Mouse (Mus musculus): ENCODE data around the gene Pwwp2b. TPM values are rescaled to one million over a fixed set of nuclear protein-coding genes. Genes with fewer than 3 reads are reported as not detected.
A peak's percentile ranks its signal among the peaks of the same experiment; 100 is the strongest.

Pwwp2b gene
- polyA plus RNA-seq, 1 experiment from 2014 or later = 4.9 TPM

DNA sequence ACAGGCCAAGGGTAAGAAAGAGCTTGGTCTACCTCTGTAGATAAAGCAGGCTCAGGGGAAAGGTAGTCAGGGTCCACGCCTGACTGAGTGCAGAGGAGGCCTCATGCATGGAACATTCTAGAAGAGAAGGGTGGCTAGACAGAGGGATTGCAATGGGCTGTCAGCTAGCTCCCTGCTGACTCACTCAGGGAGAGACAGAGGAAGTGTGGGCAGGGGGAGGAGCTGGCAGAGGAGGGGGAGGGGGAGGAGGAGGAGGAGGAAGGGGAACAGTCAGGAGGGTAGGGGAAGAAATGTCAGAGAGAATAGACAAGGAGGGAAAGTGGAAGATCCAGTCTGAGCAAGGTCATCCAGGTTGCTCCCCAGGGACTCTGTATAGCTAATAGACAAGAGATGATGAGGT is 47.4 kb downstream of the Pwwp2b start:
- ATAC-seq (ENCODE audit: low FRiP score) = no peak
- no peaks in the 10 kb centered on the region for H3K36me3 ChIP-seq
- H3K9ac ChIP-seq = no peak overlapping the region
- H3K9me3 ChIP-seq = no peaks in the 10 kb centered on the region
- 0 out of 2 replicates have a peak, but pooled peaks cover 2% of the 10 kb centered on the region for H3K4me1 ChIP-seq (replicated peaks)
- H3K4me2 ChIP-seq = no peak overlapping the region
- peaks cover 8% of the 10 kb centered on the region for H3K27me3 ChIP-seq
- H3K4me3 ChIP-seq = no peak overlapping the region
- WGBS = 70% methylated on average over 1 of the region's 1 CpGs
- no peak overlapping the region for H3K27ac ChIP-seq

DNA sequence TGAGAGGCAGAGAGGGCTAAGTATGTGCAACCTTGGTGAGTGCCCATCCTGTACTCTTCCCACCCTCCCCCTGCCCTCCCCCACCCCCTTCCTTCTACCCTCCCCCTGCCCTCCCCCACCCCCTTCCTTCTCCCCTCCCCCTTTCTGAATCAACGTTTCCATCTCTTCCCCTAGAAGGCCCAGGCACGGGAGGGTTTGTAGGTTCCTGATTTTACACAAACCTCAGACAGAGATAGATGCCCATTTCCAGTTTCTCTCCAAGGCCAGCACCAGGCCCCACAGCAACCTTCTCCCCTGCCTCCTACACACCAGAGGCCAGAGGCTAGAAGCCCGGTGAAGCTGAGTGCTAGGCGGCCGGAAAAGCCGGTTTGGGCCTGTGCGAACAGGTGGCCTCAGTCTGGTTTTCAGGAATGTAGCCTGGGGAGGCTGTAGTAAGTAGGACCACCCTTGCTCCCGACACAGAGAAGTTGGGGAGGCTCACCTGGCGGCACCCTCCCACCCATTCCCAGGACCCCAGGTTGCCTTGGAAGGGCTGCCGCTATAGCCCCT is 48.3 kb downstream of the Pwwp2b start:
- 70% methylated on average over 10 of the region's 10 CpGs for WGBS
- H3K4me1 ChIP-seq (replicated peaks) = 0 out of 2 replicates have a peak, but pooled peaks cover 3% of the 10 kb centered on the region
- no peaks in the 10 kb centered on the region for H3K9me3 ChIP-seq
- no peak overlapping the region for H3K27ac ChIP-seq
- no peak overlapping the region for H3K9ac ChIP-seq
- peaks cover 16% of the 10 kb centered on the region for H3K27me3 ChIP-seq
- no peak for ATAC-seq (ENCODE audit: low FRiP score)
- no peaks in the 10 kb centered on the region for H3K36me3 ChIP-seq
- H3K4me2 ChIP-seq = no peak overlapping the region
- no peak overlapping the region for H3K4me3 ChIP-seq

DNA sequence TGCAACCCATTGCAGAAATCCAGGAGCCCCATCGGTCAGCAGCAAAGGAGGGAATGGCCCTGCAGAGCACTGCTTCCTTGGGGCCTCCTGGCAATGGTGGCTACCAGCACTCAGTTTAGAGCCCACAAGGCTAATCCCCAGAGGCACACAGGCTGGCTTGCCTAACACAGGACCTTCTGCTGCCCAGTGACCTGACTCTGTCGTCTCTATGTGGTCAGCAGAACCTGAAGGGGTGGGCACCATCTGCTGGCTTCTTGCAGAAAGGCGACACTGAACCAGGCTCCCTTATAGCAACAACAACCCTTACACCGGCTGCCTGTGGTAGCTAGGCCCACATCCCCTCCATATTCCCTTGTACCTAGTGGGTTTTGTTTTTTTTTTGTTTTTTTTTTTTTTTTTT is 50.2 kb downstream of the Pwwp2b start:
- H3K4me3 ChIP-seq = no peak overlapping the region
- ATAC-seq (ENCODE audit: low FRiP score) = no peak
- 38% methylated on average over 4 of the region's 4 CpGs for WGBS

DNA sequence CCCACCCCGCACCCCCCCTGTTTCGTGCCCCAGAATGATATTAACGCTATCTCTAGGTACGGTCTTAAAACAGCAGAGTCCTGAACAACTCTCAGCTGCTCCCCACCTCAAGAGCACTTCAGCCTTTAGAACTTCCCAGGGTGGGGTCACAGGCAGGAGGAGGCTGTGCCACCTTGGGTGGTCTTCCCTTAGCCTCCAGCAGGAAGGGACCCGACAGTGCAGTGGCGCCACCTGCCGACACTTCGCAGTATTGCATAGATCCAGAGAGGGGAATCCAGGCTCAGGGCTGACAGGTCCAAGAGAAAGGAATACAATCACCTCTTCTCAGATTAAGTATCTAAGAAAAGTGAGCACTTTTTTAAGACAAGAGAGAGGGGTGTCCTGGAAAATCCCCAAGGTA is 51.1 kb downstream of the Pwwp2b start:
- Histone ChIP-seq H3K4me3 (no peak overlapping the region), H3K4me1 (replicated peaks) (0 out of 2 replicates have a peak, but pooled peaks cover 3% of the 10 kb centered on the region), H3K27me3 (peaks cover 32% of the 10 kb centered on the region), H3K9ac (no peak overlapping the region), H3K9me3 (no peaks in the 10 kb centered on the region), H3K36me3 (no peaks in the 10 kb centered on the region), H3K27ac (no peak overlapping the region), H3K4me2 (no peak overlapping the region)
- ATAC-seq (ENCODE audit: low FRiP score) = no peak
- WGBS = 22% methylated on average over 8 of the region's 8 CpGs

More for the DNA sequence above, 50.2 kb downstream of the Pwwp2b start:
- H3K4me2 ChIP-seq = no peak overlapping the region
- no peaks in the 10 kb centered on the region for H3K36me3 ChIP-seq
- no peaks in the 10 kb centered on the region for H3K9me3 ChIP-seq
- H3K27ac ChIP-seq = no peak overlapping the region
- 0 out of 2 replicates have a peak, but pooled peaks cover 3% of the 10 kb centered on the region for H3K4me1 ChIP-seq (replicated peaks)
- peaks cover 30% of the 10 kb centered on the region for H3K27me3 ChIP-seq
- no peak overlapping the region for H3K9ac ChIP-seq

- no peaks in the 10 kb centered on the region for H3K9me3 ChIP-seq
- H3K4me3 ChIP-seq = no peak overlapping the region
- peaks cover 37% of the 10 kb centered on the region for H3K27me3 ChIP-seq
- H3K4me2 ChIP-seq = no peak overlapping the region
- WGBS = 57% methylated on average over 7 of the region's 7 CpGs
- no peak overlapping the region for H3K9ac ChIP-seq
- H3K27ac ChIP-seq = no peak overlapping the region
- H3K36me3 ChIP-seq = no peaks in the 10 kb centered on the region
- no peak for ATAC-seq (ENCODE audit: low FRiP score)
- H3K4me1 ChIP-seq (replicated peaks) = 0 out of 2 replicates have a peak, but pooled peaks cover 3% of the 10 kb centered on the region
Observed at GRCm38 (mm10) chr7:139300423-139300822, 52.1 kb downstream of the Pwwp2b start.

DNA sequence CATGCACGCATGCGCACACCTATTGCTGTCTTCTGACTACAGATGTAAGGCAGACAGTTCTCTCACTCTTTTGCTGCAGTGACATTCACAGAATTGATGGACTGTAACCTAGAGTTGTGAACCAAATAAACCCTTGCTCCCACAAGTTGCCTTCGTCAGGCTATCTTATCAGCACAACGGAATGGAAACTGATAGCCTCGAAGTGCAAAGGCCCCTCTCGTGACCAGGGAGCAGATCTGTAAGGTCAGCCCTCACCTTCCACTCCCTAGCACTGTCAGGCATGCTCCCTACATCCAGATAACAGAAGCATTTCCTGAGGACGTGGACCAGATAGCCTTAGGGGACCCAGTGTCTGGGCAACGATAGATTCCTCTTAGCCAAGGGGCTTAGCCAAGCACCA is 53.2 kb downstream of the Pwwp2b start:
- H3K9me3 ChIP-seq = no peaks in the 10 kb centered on the region
- H3K4me2 ChIP-seq = no peak overlapping the region
- no peaks in the 10 kb centered on the region for H3K36me3 ChIP-seq
- no peak overlapping the region for H3K27ac ChIP-seq
- no peak for ATAC-seq (ENCODE audit: low FRiP score)
- no peak overlapping the region for H3K9ac ChIP-seq
- 79% methylated on average over 8 of the region's 8 CpGs for WGBS
- no peak overlapping the region for H3K4me3 ChIP-seq
- peaks cover 37% of the 10 kb centered on the region for H3K27me3 ChIP-seq
- H3K4me1 ChIP-seq (replicated peaks) = 0 out of 2 replicates have a peak, but pooled peaks cover 3% of the 10 kb centered on the region

GRCm38 (mm10) chr7:139302314-139302713 is 54.0 kb downstream of the Pwwp2b start:
- no peak overlapping the region for H3K4me3 ChIP-seq
- no peaks in the 10 kb centered on the region for H3K9me3 ChIP-seq
- no peaks in the 10 kb centered on the region for H3K36me3 ChIP-seq
- H3K9ac ChIP-seq = no peak overlapping the region
- ATAC-seq (ENCODE audit: low FRiP score) = no peak
- WGBS = 53% methylated on average over 5 of the region's 5 CpGs
- H3K4me1 ChIP-seq (replicated peaks) = 0 out of 2 replicates have a peak, but pooled peaks cover 3% of the 10 kb centered on the region
- no peak overlapping the region for H3K4me2 ChIP-seq
- H3K27me3 ChIP-seq = peaks cover 43% of the 10 kb centered on the region
- no peak overlapping the region for H3K27ac ChIP-seq

DNA sequence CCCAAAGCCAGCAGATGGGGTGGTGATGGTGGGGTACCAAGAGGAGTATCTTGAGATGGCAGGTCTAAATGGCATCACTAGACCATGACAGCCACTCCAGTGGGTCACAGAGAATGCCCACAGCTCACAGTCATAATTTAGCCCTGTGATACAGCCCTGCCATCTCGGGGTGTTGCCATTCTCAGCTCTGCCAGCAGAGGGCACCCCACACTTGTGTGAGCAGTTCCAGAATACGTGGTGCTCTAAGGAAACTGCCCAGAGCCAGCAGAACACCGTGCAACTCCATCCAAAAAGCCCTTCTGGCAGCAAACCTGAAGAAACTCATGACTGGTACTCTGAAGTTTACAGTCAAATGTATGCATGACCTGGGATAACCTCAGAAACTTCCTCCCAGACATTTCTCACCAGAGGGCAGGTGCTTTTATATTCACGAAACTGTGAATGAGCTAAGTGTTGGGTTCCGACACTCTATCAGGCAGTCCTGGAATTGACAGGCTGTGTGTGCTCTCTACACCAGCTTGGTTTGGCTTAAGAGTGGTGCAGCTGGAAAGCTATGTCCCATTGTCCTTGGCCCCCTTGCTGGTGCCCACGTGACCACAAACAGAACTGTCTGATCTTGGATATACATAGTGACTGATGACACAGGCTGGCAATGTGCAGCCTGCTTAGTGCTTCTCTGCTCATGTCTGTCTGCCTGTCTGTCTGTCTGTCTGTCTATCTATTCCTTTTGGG is 55.2 kb downstream of the Pwwp2b start:
- Histone ChIP-seq H3K36me3 (no peaks in the 10 kb centered on the region), H3K9me3 (no peaks in the 10 kb centered on the region), H3K4me3 (no peak overlapping the region), H3K9ac (no peak overlapping the region), H3K27me3 (peaks cover 43% of the 10 kb centered on the region), H3K27ac (no peak overlapping the region), H3K4me1 (replicated peaks) (0 out of 2 replicates have a peak, but pooled peaks cover 3% of the 10 kb centered on the region), H3K4me2 (no peak overlapping the region)
- 43% methylated on average over 6 of the region's 6 CpGs for WGBS
- ATAC-seq (ENCODE audit: low FRiP score) = 0 out of 2 replicates have a peak, but pooled peaks have one; percentile 40

- ATAC-seq (ENCODE audit: low FRiP score) = no peak
- no peaks in the 10 kb centered on the region for H3K36me3 ChIP-seq
- H3K27ac ChIP-seq = no peak overlapping the region
- H3K4me1 ChIP-seq (replicated peaks) = 0 out of 2 replicates have a peak, but pooled peaks cover 3% of the 10 kb centered on the region
- H3K9me3 ChIP-seq = no peaks in the 10 kb centered on the region
- no peak overlapping the region for H3K9ac ChIP-seq
- no peak overlapping the region for H3K4me3 ChIP-seq
- H3K4me2 ChIP-seq = no peak overlapping the region
- 52% methylated on average over 5 of the region's 5 CpGs for WGBS
- H3K27me3 ChIP-seq = peaks cover 47% of the 10 kb centered on the region
Observed at GRCm38 (mm10) chr7:139304322-139304721, 56.0 kb downstream of the Pwwp2b start.

GRCm38 (mm10) chr7:139307056-139307455 is 58.8 kb downstream of the Pwwp2b start:
- Histone ChIP-seq H3K4me1 (replicated peaks) (peaks cover 9% of the 10 kb centered on the region), H3K4me2 (no peak overlapping the region), H3K9me3 (no peaks in the 10 kb centered on the region), H3K27ac (no peak overlapping the region), H3K27me3 (peaks cover 30% of the 10 kb centered on the region), H3K9ac (no peak overlapping the region), H3K4me3 (no peak overlapping the region), H3K36me3 (no peaks in the 10 kb centered on the region)
- ATAC-seq (ENCODE audit: low FRiP score) = no peak
- WGBS = 51% methylated on average over 2 of the region's 2 CpGs

- Histone ChIP-seq H3K27ac (no peak overlapping the region), H3K4me2 (no peak overlapping the region), H3K4me1 (replicated peaks) (peaks cover 9% of the 10 kb centered on the region), H3K4me3 (no peak overlapping the region), H3K27me3 (peaks cover 20% of the 10 kb centered on the region; the same call in 1 of the 2 replicates), H3K36me3 (no peaks in the 10 kb centered on the region), H3K9me3 (no peaks in the 10 kb centered on the region), H3K9ac (no peak overlapping the region)
- WGBS = 84% methylated on average over 8 of the region's 8 CpGs
- ATAC-seq (ENCODE audit: low FRiP score) = no peak
Observed at GRCm38 (mm10) chr7:139308140-139308895, 60.0 kb downstream of the Pwwp2b start.

DNA sequence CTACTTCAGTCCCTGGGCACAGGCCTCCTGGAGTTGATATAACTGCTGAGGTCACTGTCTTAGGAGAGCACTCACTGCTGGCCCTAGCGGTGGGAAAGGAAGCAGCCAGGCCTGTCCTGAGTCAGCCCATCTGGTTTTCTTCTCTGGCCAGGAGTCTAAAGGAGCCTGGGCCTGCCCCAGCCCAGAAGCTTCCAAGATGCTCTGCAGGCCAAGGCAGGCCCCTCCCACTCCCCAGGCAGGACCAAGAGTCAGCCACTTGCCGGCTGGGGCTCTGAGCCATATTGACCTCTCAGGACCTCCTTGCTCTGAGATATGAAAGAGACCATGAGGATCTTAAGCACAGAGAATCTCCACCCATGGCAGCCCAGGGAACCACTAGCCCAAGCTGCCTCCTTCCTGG is 60.8 kb downstream of the Pwwp2b start:
- Histone ChIP-seq H3K4me1 (replicated peaks) (peaks cover 9% of the 10 kb centered on the region), H3K27ac (no peak overlapping the region), H3K9ac (no peak overlapping the region), H3K9me3 (no peaks in the 10 kb centered on the region), H3K27me3 (peaks cover 23% of the 10 kb centered on the region; the same call in 1 of the 2 replicates), H3K4me2 (no peak overlapping the region), H3K36me3 (no peaks in the 10 kb centered on the region), H3K4me3 (no peak overlapping the region)
- no peak for ATAC-seq (ENCODE audit: low FRiP score)
- 51% methylated on average over 2 of the region's 2 CpGs for WGBS
